Mouse (Mus musculus): ENCODE data around the gene Pla2g12a.
A peak's percentile ranks its signal among the peaks of the same experiment; 100 is the strongest.

Gene Pla2g12a

GRCm38 (mm10) chr3:129878405-129879021 lies at the start of gene Pla2g12a:
TSS of gene Pla2g12a (plus strand) at chr3:129878606.
- DNase-seq, result peak; percentile 93

GRCm38 (mm10) chr3:129830626-129831025 lies 47.8 kb upstream of the Pla2g12a start:
- peak; percentile 50 for DNase-seq

GRCm38 (mm10) chr3:129831035-129831568 lies 47.3 kb upstream of the Pla2g12a start, which contains the start of gene Gar1:
TSS of gene Gar1 (minus strand) at chr3:129831396.
- DNase-seq, result peak; percentile 98

- peak; percentile 43 for DNase-seq
These were observed 42.9 kb upstream of the Pla2g12a start, which contains the start of gene Cfi for GRCm38 (mm10) chr3:129835388-129835934. TSS of gene Cfi (plus strand) at chr3:129835884.

- peak; percentile 32 for DNase-seq
These were observed 42.2 kb upstream of the Pla2g12a start for GRCm38 (mm10) chr3:129836051-129836697.

GRCm38 (mm10) chr3:129836965-129837364 lies 41.4 kb upstream of the Pla2g12a start:
- DNase-seq, result no peak

GRCm38 (mm10) chr3:129838017-129838416 lies 40.4 kb upstream of the Pla2g12a start:
- DNase-seq, result no peak

- DNase-seq, result no peak
These were observed 32.5 kb upstream of the Pla2g12a start for GRCm38 (mm10) chr3:129845868-129846267.

GRCm38 (mm10) chr3:129846846-129847245 lies 31.6 kb upstream of the Pla2g12a start:
- no peak for DNase-seq

- no peak for DNase-seq
These were observed 15.8 kb upstream of the Pla2g12a start for GRCm38 (mm10) chr3:129862592-129862991.

- DNase-seq, result peak; percentile 71
These were observed 14.7 kb upstream of the Pla2g12a start for GRCm38 (mm10) chr3:129863698-129864097.

GRCm38 (mm10) chr3:129877327-129877726 lies 1.1 kb upstream of the Pla2g12a start:
- no peak for DNase-seq

GRCm38 (mm10) chr3:129879131-129879757 lies 838 bp downstream of the Pla2g12a start:
- DNase-seq, result peak; percentile 45

GRCm38 (mm10) chr3:129879913-129880312 lies 1.5 kb downstream of the Pla2g12a start:
- no peak for DNase-seq

GRCm38 (mm10) chr3:129880925-129881593 lies 2.7 kb downstream of the Pla2g12a start:
- peak; percentile 45 for DNase-seq

GRCm38 (mm10) chr3:129885577-129885976 lies 7.2 kb downstream of the Pla2g12a start:
- no peak for DNase-seq

- no peak for DNase-seq
These were observed 8.0 kb downstream of the Pla2g12a start for GRCm38 (mm10) chr3:129886430-129886829.

GRCm38 (mm10) chr3:129887779-129888517 lies 9.5 kb downstream of the Pla2g12a start:
- no peak for DNase-seq

- DNase-seq, result no peak
These were observed 13.6 kb downstream of the Pla2g12a start for GRCm38 (mm10) chr3:129892003-129892402.

GRCm38 (mm10) chr3:129893143-129893542 lies 14.7 kb downstream of the Pla2g12a start:
- DNase-seq, result no peak

- DNase-seq, result no peak
These were observed 18.2 kb downstream of the Pla2g12a start for GRCm38 (mm10) chr3:129896591-129896990.

- peak; percentile 30 for DNase-seq
These were observed 20.5 kb downstream of the Pla2g12a start for GRCm38 (mm10) chr3:129898886-129899285.

Data from lung, postnatal 10 days (tissue).